23 mouse cellular contexts compared by ENCODE assay signal in genomic region chr5:113961776-113962175, GRCm38 (mm10). TPM values are rescaled to one million over a fixed set of nuclear protein-coding genes. Genes with fewer than 3 reads are reported as not detected.
DNase-seq lines count a peak whose midpoint lies in the region; ATAC-seq and TF ChIP-seq lines count a peak whose summit lies in the region.
"Had no signal": no experiment of that assay in that cellular context is flagged by ENCODE, and none has a peak within 500 bp of the region (broad histone marks: within the 10 kb centered on the region; RNA-seq: fewer than 3 reads in every experiment).

No protein-coding gene starts in this region.

- WGBS in heart, embryonic 12.5 days = 19% methylated on average over 7 of the region's 7 CpGs
- 43% methylated on average over 7 of the region's 7 CpGs for WGBS in liver, embryonic 12.5 days (ENCODE audit: insufficient replicate concordance)
- WGBS in liver, postnatal 0 days (ENCODE audit: insufficient replicate concordance) = 45% methylated on average over 7 of the region's 7 CpGs
- WGBS in liver, embryonic 14.5 days (ENCODE audit: insufficient replicate concordance) = 28% methylated on average over 7 of the region's 7 CpGs

- no peaks in the 10 kb centered on the region for H3K9me3 ChIP-seq in heart, embryonic 12.5 days (replicated peaks)
- no peaks in the 10 kb centered on the region for H3K9me3 ChIP-seq in liver, embryonic 12.5 days (replicated peaks)
- H3K9me3 ChIP-seq in liver, postnatal 0 days (ENCODE audit: low read length) = no peaks in the 10 kb centered on the region
- no peaks in the 10 kb centered on the region for H3K9me3 ChIP-seq in E14TG2a.4 (ENCODE audit: low read length)
- H3K9me3 ChIP-seq in liver, embryonic 14.5 days (ENCODE audit: control insufficient read depth, low read length) = no peaks in the 10 kb centered on the region
- H3K9me3 ChIP-seq: embryonic facial prominence, embryonic 12.5 days; forebrain, embryonic 13.5 days; neural tube, embryonic 15.5 days had no signal

- 0 out of 2 replicates have a peak overlapping the region, but pooled peaks have one; percentile 31 for H3K9ac ChIP-seq in heart, embryonic 12.5 days
- no peak overlapping the region; the same call in 1 of the 2 replicates for H3K9ac ChIP-seq in liver, embryonic 12.5 days
- H3K9ac ChIP-seq in liver, postnatal 0 days (replicated peaks) = no peak overlapping the region
- H3K9ac ChIP-seq in liver, embryonic 14.5 days (replicated peaks) = no peak overlapping the region
- H3K9ac ChIP-seq: embryonic facial prominence, embryonic 12.5 days; forebrain, embryonic 13.5 days; neural tube, embryonic 15.5 days had no signal

- H3K4me2 ChIP-seq in heart, embryonic 12.5 days = peak overlapping the region; percentile 25; the same call in 1 of the 2 replicates
- H3K4me2 ChIP-seq in liver, embryonic 12.5 days = no peak overlapping the region
- no peak overlapping the region for H3K4me2 ChIP-seq in liver, postnatal 0 days (ENCODE audit: low read depth, low read length)
- no peak overlapping the region for H3K4me2 ChIP-seq in liver, embryonic 14.5 days (ENCODE audit: low read depth)
- H3K4me2 ChIP-seq: embryonic facial prominence, embryonic 12.5 days; forebrain, embryonic 13.5 days; neural tube, embryonic 15.5 days had no signal

- no peak; the same call in 1 of the 2 replicates for ATAC-seq in heart, embryonic 12.5 days (ENCODE audit: insufficient number of reproducible peaks, low FRiP score)
- ATAC-seq in liver, embryonic 12.5 days = no peak; the same call in 1 of the 2 replicates
- no peak for ATAC-seq in liver, postnatal 0 days
- ATAC-seq in liver, embryonic 14.5 days (ENCODE audit: insufficient read depth) = peak; percentile 16; the same call in 1 of the 2 replicates
- ATAC-seq: forebrain, embryonic 13.5 days; midbrain, embryonic 16.5 days had no signal

- no peak for TF ChIP-seq CTCF in liver, postnatal 0 days (IDR thresholded peaks at IDR 0.05; ENCODE audit: low read depth)
- no peak for TF ChIP-seq CTCF in E14TG2a.4 (conservative IDR thresholded peaks at IDR 0.05; ENCODE audit: low read length)
- TF ChIP-seq CTCF in liver, embryonic 14.5 days (IDR thresholded peaks at IDR 0.05; ENCODE audit: low read depth) = no peak

- intact Hi-C loops in heart, postnatal 36 days (cut with DNase I) = no loop called here

- no peak for DNase-seq in heart, postnatal 36 days
- no peak for DNase-seq in liver, postnatal 0 days
- no peak for DNase-seq in liver, embryonic 14.5 days (ENCODE audit: low read depth in 3 of 3, low spot score in 3 of 3)
- DNase-seq in gastrocnemius, adult 18-20 months (ENCODE audit: low spot score) = no peak
- DNase-seq: cerebellum, adult 18-20 months; gastrocnemius, postnatal 14 days; kidney, adult 18-20 months; kidney, postnatal 36 days; left cerebral cortex, postnatal 4 days; thymus, postnatal 36 days had no signal

- no peaks in the 10 kb centered on the region for H3K27me3 ChIP-seq in heart, embryonic 12.5 days (replicated peaks)
- H3K27me3 ChIP-seq in liver, embryonic 12.5 days (replicated peaks) = no peaks in the 10 kb centered on the region
- H3K27me3 ChIP-seq in liver, postnatal 0 days (ENCODE audit: insufficient read depth, low read length) = no peaks in the 10 kb centered on the region
- no peaks in the 10 kb centered on the region for H3K27me3 ChIP-seq in E14TG2a.4 (ENCODE audit: insufficient read depth, low read length)
- H3K27me3 ChIP-seq in liver, embryonic 14.5 days (ENCODE audit: control insufficient read depth, insufficient read depth, low read length) = no peaks in the 10 kb centered on the region
- H3K27me3 ChIP-seq: CH12.LX; embryonic facial prominence, embryonic 12.5 days; forebrain, embryonic 13.5 days; neural tube, embryonic 15.5 days had no signal

- H3K27ac ChIP-seq in heart, embryonic 12.5 days (ENCODE audit: poor library complexity, severe bottlenecking) = peak overlapping the region; percentile 59
- peak overlapping the region; percentile 40; the same call in 1 of the 2 replicates for H3K27ac ChIP-seq in liver, embryonic 12.5 days
- no peak overlapping the region for H3K27ac ChIP-seq in liver, postnatal 0 days (ENCODE audit: low read depth)
- H3K27ac ChIP-seq in liver, embryonic 14.5 days = no peak overlapping the region
- H3K27ac ChIP-seq: embryonic facial prominence, embryonic 12.5 days; forebrain, embryonic 13.5 days; neural tube, embryonic 15.5 days had no signal

- H3K36me3 ChIP-seq in heart, embryonic 12.5 days = peaks cover 62% of the 10 kb centered on the region
- H3K36me3 ChIP-seq in liver, embryonic 12.5 days = peaks cover 97% of the 10 kb centered on the region
- peaks cover 47% of the 10 kb centered on the region for H3K36me3 ChIP-seq in liver, postnatal 0 days (replicated peaks; ENCODE audit: insufficient read depth, low read length)
- peaks cover 27% of the 10 kb centered on the region for H3K36me3 ChIP-seq in E14TG2a.4 (ENCODE audit: insufficient read depth, low read length)
- H3K36me3 ChIP-seq in liver, embryonic 14.5 days (replicated peaks; ENCODE audit: control insufficient read depth, insufficient read depth, low read depth) = peaks cover 42% of the 10 kb centered on the region

- H3K4me3 ChIP-seq in heart, embryonic 12.5 days = no peak overlapping the region
- no peak overlapping the region for H3K4me3 ChIP-seq in liver, embryonic 12.5 days
- H3K4me3 ChIP-seq in liver, postnatal 0 days (ENCODE audit: low read depth, low read length) = no peak overlapping the region
- H3K4me3 ChIP-seq in E14TG2a.4 (replicated peaks; ENCODE audit: low read length) = peak overlapping the region; percentile 43; the same call in 1 of the 2 replicates
- no peak overlapping the region for H3K4me3 ChIP-seq in liver, embryonic 14.5 days (ENCODE audit: insufficient read depth in 1 of 2, low read depth in 2 of 2, low read length in 2 of 2)
- H3K4me3 ChIP-seq: embryonic facial prominence, embryonic 12.5 days; erythroblast, embryonic 14.5 days; forebrain, embryonic 13.5 days; neural tube, embryonic 15.5 days had no signal

- H3K4me1 ChIP-seq in heart, embryonic 12.5 days (replicated peaks) = peaks cover 55% of the 10 kb centered on the region
- peaks cover 62% of the 10 kb centered on the region for H3K4me1 ChIP-seq in liver, embryonic 12.5 days
- H3K4me1 ChIP-seq in liver, postnatal 0 days (ENCODE audit: insufficient read depth) = no peaks in the 10 kb centered on the region; the same call in 1 of the 2 replicates
- peaks cover 90% of the 10 kb centered on the region for H3K4me1 ChIP-seq in E14TG2a.4 (replicated peaks; ENCODE audit: low read depth, low read length)
- peaks cover 7 to 12% of the 10 kb centered on the region in 2 experiments for H3K4me1 ChIP-seq in liver, embryonic 14.5 days (replicated peaks; ENCODE audit: control insufficient read depth in 2 of 2, insufficient read depth in 2 of 2, low read length in 1 of 2)
- H3K4me1 ChIP-seq: embryonic facial prominence, embryonic 12.5 days; forebrain, embryonic 13.5 days; neural tube, embryonic 15.5 days had no signal

- TF ChIP-seq EP300 in liver, postnatal 0 days (IDR thresholded peaks at IDR 0.05; ENCODE audit: low read depth) = no peak
- TF ChIP-seq EP300 in liver, embryonic 14.5 days (IDR thresholded peaks at IDR 0.05; ENCODE audit: low read depth) = no peak

RNA-seq across cellular contexts. Expression of gene Ssh1, which starts 31.9 kb away (rescaled TPM):
- 19.0 and 21.4 TPM in 2 replicates for polyA plus RNA-seq in heart, embryonic 12.5 days (2016; fragmentation: Nextera tagmentation; extraction: Ambion mirVana)
- 10 to 100 TPM; 14.7 to 15.7 TPM for total RNA-seq in heart, postnatal 36 days (2021)
- polyA plus RNA-seq in liver, embryonic 12.5 days (2016; fragmentation: Nextera tagmentation; extraction: Ambion mirVana) = 8.9 and 10.9 TPM in 2 replicates
- polyA plus RNA-seq in liver, postnatal 0 days (2015; fragmentation: Nextera tagmentation; extraction: Ambion mirVana) = 3.7 and 4.3 TPM in 2 replicates
- 4.8 and 4.9 TPM in 2 replicates for polyA plus RNA-seq in liver, embryonic 14.5 days (2012; rRNA removed)
- polyA plus RNA-seq in liver, embryonic 14.5 days (2014; fragmentation: Nextera tagmentation; extraction: Ambion mirVana) = 6.7 TPM in 2 replicates
- total RNA-seq in gastrocnemius, adult 18-20 months (2021) = 1 to 10 TPM; 7.2 to 7.7 TPM

RNA-seq across cellular contexts. Expression of gene Dao, which starts 41.7 kb away (rescaled TPM):
- polyA plus RNA-seq in heart, embryonic 12.5 days (2016; fragmentation: Nextera tagmentation; extraction: Ambion mirVana) = not detected in 2 replicates
- not detected for total RNA-seq in heart, postnatal 36 days (2021)
- polyA plus RNA-seq in liver, embryonic 12.5 days (2016; fragmentation: Nextera tagmentation; extraction: Ambion mirVana) = not detected in 2 replicates
- not detected in 2 replicates for polyA plus RNA-seq in liver, postnatal 0 days (2015; fragmentation: Nextera tagmentation; extraction: Ambion mirVana)
- polyA plus RNA-seq in liver, embryonic 14.5 days (2012; rRNA removed) = not detected in 2 replicates
- not detected in 2 replicates for polyA plus RNA-seq in liver, embryonic 14.5 days (2014; fragmentation: Nextera tagmentation; extraction: Ambion mirVana)
- not detected for total RNA-seq in gastrocnemius, adult 18-20 months (2021)
- total RNA-seq: gastrocnemius, postnatal 14 days; left cerebral cortex, adult 18-20 months; left cerebral cortex, postnatal 4 days; liver, adult 2 months had no signal
- polyA plus RNA-seq: cortical plate, adult 2 months; embryonic facial prominence, embryonic 12.5 days; erythroblast, embryonic 14.5 days; forebrain, embryonic 13.5 days; hindbrain, embryonic 11.5 days; liver, adult 2 months; midbrain, embryonic 16.5 days; neural tube, embryonic 15.5 days had no signal

RNA-seq across cellular contexts. Expression of gene Coro1c, which starts 53.2 kb away (rescaled TPM):
- 137 and 141 TPM in 2 replicates for polyA plus RNA-seq in heart, embryonic 12.5 days (2016; fragmentation: Nextera tagmentation; extraction: Ambion mirVana)
- total RNA-seq in heart, postnatal 36 days (2021) = 10 to 100 TPM; 34.3 to 37.5 TPM
- polyA plus RNA-seq in liver, embryonic 12.5 days (2016; fragmentation: Nextera tagmentation; extraction: Ambion mirVana) = 78.7 and 78.8 TPM in 2 replicates
- 23.6 and 27.6 TPM in 2 replicates for polyA plus RNA-seq in liver, postnatal 0 days (2015; fragmentation: Nextera tagmentation; extraction: Ambion mirVana)
- polyA plus RNA-seq in liver, embryonic 14.5 days (2012; rRNA removed) = 26.2 and 32.4 TPM in 2 replicates
- 35.6 and 41.2 TPM in 2 replicates for polyA plus RNA-seq in liver, embryonic 14.5 days (2014; fragmentation: Nextera tagmentation; extraction: Ambion mirVana)
- 10 to 100 TPM in 1 of 2 experiments, 1 to 10 TPM in 1; 8.9 to 12.7 TPM for total RNA-seq in gastrocnemius, adult 18-20 months (2021)

Comparison
In these comparisons a context has a peak if more than half of its experiments do, and no peak if none do; other contexts are left out.
1. H3K27ac ChIP-seq: peak in heart, embryonic 12.5 days (single experiment) and liver, embryonic 12.5 days (single experiment); none in liver, postnatal 0 days (single experiment) and liver, embryonic 14.5 days (single experiment).